Mouse (Mus musculus) heart, postnatal 0 days (tissue): ENCODE measurements at regions not wholly inside any gene's neighbourhood (a gene's known extent, or its start where the extent isn't known, plus 50 kb on each side); places are given as distances from the start of the nearest gene placed in this dataset.

Source experiments
- CTCF ChIP-seq: IDR thresholded peaks from 2 replicates; pipeline ENCODE4 v1.5.1; 2016; ENCODE audit warnings: antibody characterized with exemption, control low read depth, low read depth
- EP300 ChIP-seq: IDR thresholded peaks from 2 replicates; pipeline ENCODE4 v1.6.1; 2016; ENCODE audit warnings: antibody characterized with exemption, low read depth

DNA sequence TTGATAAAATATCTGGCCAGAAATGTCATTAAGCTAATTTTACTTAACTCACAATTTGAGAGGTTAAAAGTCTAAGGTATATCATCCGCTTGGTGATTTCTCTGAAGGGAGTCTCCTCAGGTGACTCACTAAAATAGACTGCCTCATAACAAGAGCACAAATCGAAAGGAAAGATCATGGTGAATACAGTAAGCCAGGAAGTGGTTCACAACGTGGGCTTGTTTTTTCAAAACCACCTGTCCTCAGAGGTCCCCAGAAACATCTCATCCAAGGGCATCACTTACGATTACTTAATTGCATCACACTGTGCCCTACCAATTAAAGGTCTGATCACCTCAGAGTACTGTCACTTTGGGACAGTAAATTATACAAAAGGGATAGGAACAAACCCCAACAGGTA, 1009.0 kb upstream of the Cited2 start:
- TF ChIP-seq CTCF: no peak
- TF ChIP-seq EP300: no peak
